Mouse (Mus musculus) gastrocnemius, postnatal 4 days (tissue): ENCODE measurements around the gene Faap20. TPM values are rescaled to one million over a fixed set of nuclear protein-coding genes. Genes with fewer than 3 reads are reported as not detected.

Experiments
- DNase-seq, 2 experiments: peaks; one replicate each; pipeline ENCODE4 v3.0.0; 2021 to 2022; ENCODE audit warnings: low spot score in 2 of 2, mixed read lengths in 2 of 2
- total RNA-seq, 2 experiments: library from RNA; stranded (reverse); gene quantifications; 2 replicates each; pipeline ENCODE4 v1.2.3; 2021

Faap20 gene
- total RNA-seq, 2 experiments from 2014 or later, result 41.0 to 44.3 TPM

DNA sequence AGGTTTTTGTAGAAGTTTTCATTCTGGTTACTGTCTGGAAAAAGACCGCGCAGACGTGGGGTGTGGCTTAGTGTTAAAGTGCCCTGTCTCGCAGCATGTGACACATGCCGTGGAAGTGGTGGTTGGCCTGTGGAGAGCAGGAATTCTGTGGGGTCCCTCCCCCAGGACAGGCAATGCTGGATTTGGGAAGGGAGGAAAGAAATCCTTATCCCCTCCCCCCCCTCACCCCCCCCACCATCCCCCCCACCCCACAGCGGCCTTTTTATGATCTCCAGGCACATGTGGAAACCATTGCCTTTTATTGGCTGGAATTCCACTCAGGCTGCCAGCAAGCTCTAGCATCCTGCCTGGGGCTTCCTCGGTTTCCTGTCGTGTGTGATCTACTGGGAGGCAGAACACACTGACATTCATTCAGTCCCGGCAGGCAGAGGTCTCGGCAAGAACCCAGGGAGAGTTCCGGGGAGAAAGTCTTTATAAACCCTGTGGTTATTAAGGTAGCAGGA, 33.5 kb downstream of the Faap20 start:
- DNase-seq, result peak in 1 of 2 experiments; percentile 65

DNA sequence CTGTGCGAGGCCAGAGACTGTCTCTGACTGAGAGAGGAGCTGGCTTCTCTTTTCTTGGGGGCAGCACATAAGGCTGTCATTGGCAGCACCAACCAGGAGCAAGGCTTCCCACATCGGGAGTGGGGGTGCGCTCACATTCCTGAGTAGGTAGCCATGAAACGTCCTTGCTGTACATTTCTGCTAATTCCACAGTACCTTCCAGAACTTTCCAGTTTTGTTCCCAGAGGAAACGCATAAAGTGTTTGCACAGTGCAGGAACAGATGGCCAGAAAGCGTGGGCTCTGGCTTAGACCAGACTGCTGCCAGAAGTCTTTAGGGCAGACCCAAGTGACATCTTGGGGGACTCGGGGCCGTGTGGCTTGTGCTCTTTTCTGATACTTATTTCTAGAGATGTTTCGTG, 34.0 kb downstream of the Faap20 start:
- no peak for DNase-seq

DNA sequence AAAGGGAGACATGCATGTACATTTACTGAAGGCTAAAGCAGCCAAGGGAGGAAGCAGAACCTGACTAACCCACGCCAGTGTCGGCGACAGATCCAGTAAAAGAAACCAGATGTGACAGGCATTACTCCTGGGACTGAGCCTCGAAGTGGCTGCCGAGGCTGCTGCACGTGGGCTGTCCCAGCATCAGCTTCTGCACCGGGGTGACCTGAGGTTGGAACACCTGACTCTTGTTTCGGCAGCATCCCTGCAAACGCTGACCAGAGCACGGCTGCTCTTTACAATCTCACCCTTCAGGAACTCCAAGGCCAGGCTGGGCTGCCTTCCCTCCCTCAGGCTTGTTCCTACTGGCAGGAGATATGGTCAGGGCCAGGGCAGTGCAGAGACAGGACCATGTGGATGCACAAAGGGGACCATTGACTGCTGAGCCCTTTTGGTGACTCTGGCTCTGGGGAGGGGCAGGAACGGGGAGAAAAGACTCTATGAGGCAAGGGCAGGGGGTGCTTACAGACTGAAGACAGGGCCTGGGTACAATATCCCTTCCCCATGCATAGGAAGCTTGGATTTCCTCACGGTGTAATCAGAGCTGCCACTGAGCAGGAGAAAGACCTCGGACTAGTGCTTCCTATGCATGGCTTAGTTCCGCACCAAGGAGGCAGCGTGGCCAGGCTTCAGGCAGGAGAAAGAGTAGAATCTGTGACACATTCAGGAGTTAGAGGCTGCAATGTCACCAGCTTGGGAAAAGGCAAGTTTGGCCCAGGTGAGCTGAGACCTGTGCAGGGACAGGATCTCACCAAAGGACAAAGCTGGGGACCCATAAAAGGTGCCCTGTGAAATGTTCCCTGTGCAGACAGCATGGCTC, 35.1 kb downstream of the Faap20 start:
- no peak for DNase-seq

DNA sequence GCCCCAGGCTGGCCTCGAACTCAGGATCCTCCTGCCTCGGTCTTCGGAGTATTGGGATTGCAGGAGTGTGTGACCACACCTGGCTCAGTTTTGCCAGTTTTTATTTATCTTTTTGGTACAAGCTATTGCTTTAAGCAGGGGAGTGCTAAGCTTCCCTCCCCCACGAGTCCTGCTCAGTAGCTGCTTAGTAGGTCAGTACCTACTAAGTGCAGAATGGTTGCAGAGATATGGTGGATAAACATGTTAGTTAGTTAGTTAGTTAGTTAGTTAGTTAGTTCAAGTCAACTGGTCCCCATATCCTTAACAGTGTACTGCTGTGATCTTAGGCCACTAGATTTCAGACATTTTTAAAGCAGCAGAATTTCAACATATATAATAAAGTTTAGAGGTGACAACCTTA, 36.5 kb downstream of the Faap20 start:
- no peak for DNase-seq

DNA sequence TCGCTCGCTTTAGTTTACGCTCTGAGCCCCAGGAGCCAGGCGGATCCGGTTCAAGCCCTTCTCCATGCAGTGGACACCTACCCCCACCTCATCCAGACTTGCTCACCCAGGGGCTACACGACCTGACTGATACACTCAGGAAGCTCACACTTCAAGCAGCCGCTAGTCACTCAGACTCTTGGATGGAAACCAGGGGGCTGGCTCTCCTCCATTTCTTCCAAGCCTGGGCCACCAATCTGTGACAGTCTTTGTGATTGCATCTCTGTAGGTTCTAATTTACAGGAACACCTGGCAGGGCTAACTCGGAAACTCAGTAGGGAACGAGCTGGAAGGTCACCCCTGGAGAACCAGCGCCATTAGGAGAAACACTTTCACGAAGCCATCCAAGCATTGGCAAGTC, 38.1 kb downstream of the Faap20 start:
- DNase-seq, result no peak

DNA sequence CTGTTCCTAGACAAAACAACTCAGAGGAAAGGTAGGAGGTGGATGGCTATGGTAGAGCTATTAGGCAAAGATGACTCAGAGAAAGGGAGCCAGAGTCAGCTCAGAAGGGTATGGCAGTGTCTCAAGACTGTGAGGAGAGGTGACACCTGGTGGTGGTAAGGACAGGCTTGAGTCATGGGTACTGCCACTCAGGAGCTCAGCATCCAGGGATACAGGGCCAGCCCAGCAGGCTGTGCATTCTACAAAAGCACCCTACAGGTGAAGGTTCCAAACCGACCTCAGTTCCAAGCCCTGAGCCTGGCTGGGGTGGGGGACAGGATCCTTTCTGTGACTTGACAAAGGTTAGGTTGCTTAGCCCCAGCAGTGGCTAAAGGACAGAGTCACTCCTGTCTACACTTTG, 39.0 kb downstream of the Faap20 start:
- DNase-seq, result no peak

DNA sequence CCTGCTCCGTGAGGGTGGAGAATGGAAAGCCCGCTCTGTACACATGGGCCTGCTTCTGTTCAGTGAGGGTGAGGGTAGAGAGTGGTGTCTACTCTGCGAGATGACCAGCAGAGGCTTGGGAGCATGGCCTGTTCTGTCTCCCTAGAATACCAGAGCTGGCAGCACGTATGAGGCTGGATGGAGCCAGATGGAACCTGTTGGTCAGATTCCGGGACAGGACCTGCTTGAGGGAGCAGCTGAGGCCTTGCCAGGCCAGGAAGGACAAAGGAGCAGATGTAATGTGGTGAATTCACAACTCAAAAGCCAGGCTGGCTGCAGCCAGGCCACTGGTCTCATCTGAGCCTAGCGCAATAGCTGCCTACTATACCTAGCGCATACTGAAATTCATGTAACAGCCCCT, 40.4 kb downstream of the Faap20 start:
- DNase-seq, result no peak

DNA sequence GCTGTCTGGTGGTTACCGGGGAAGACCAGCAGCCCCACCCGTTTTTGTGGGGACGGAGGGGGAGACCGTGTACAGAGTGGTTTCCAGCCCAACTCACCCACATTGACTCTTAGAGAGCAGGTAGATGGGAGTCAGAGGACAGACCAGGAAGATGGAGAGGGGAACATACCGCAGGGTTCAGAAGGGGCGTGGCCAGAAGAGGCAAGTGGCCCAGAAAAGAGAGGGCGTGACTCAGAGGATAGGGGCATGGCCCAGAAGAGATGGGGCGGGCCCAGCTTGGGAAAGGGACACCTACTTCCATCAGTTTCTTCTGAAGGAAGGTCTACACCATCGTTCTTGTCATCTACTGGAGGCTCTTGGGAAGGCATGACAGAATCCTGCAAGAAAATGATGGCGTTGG, 43.3 kb downstream of the Faap20 start:
- DNase-seq, result no peak

DNA sequence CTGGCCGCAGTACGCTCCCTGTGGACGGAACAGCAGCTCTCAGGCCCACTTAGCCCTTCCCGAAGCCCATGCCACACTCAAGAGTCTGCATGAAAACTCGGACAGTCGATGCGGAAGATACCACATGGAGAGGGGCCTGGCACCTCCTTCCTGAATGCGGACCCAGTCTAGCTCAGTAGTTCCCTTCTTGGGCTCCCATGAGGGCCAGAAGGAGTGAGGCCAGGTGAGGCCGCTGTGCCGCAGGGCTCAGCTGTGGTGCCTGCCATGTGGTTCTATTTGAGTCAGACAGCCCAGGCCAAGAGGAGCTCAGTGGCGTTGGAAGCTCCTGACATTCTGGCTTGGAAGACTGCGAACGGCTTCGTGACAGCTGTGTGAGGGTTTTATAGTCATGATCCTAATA, 44.8 kb downstream of the Faap20 start:
- no peak for DNase-seq

DNA sequence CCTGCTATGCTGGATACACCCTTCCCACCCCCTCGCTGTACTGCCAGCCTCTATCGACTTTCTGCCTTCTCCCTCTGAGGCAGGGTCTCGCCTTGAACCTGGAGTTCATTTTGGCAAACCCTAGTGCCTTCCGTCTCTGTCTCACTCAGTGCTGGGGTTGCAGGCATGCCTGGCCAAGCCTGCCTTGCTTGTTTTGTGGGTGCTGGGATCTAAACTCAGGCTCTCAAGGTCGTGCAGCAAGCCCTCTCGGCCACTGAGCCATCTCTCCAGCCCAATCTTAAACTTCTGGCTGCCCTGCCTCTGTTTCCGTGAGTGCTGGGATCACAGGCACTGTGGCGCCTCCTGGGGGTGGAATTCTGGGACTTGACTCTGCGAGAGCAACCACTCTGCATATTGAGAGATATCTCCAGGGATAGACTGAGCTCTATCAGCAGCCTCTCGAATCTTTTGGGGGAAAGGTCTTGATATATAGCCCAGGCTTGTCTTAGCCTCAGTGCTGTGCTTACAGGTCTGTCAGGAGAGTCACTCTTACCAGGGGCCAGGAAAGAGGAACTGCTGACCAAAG, 45.5 kb downstream of the Faap20 start:
- peak in 1 of 2 experiments; percentile 59 for DNase-seq

DNA sequence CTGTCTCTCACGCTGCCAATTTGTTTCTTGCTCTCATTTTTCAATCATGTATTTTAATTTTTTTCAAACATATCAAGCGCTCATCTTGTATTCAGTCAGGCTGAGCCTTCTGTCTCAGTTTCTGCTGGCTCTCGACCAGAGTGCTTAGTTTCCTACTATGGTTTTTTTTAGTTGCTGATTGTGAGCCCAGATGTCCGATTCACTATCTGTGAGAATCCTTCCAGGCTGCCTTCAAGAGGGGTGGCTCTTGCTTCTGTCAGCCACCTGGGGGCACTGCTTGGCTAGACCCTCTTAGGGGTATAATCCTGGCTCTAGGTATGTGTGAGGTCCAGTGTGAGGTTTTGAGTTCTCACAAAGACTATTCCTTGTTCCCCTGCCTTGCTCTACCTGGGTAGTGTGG, 46.4 kb downstream of the Faap20 start:
- DNase-seq, result peak in 1 of 2 experiments; percentile 53

DNA sequence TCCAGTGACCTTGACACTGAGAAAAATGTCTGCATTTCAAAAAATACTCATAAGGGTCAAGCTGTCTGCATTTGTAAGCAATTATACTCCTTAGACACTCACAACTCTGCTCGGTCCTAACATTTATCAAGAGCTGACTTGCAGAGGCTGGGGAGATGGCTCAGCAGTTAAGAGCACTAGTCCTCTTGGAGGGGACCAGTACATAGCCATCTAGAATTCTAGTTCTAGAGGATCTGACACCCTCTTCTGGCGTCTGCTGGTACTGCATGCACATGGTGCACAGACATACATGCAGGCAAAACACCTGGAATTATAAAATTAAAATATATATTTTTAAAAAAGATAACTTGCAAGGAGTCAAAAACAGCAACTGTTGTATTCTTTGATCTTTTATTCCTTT, 47.5 kb downstream of the Faap20 start:
- no peak for DNase-seq

DNA sequence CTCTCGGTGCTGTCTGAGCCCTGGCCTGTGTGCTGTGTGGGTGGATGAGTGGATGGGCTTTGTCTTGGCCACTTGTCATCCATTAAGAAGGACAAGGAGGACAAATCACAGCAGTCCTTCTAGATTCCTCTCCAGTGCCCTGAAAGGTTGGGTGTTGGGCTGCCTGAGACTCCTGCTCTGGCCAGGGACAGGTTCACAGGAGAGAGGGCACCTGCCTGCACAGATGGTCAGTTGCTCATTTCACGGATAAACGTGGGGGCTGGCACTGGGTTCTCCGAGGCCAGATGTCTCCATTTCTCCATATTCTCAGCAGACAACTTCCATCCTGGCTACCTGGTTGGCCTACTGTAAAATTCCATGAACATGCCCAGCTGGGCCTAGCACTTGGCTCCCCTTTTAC, 49.2 kb downstream of the Faap20 start:
- DNase-seq, result no peak

DNA sequence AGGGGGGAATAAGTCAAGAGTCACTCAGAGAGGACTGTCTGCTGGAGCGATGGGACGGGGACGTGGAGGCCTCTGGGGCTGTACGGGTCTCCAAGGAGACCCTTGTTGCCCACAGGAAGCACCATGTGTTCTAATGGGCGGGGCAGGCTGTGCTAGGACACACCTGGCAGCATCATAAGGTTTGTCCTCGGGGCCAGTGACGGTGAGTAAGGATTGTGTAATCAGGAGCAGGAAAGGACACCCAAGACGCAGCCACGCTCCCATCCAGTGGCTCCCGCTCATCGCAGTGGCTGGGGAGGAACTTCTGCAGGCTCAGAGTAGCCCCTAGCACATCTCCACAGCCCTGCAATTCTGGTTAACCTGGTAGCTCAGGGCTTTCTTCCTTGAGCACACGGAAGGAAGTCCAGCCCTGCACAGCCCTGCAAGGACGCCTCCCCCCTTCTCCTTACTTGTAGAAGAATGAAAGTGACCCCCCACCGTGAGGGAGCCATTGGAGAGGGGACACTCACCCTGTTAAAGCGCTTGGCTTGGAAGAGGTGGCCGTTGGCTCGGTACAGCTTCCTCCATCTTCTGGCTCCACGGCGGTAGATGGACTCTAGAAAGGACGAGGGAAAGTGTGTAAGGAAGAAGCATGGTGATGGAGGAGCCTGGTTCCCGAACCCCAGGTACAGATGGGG, 51.0 kb downstream of the Faap20 start:
- DNase-seq, result no peak

DNA sequence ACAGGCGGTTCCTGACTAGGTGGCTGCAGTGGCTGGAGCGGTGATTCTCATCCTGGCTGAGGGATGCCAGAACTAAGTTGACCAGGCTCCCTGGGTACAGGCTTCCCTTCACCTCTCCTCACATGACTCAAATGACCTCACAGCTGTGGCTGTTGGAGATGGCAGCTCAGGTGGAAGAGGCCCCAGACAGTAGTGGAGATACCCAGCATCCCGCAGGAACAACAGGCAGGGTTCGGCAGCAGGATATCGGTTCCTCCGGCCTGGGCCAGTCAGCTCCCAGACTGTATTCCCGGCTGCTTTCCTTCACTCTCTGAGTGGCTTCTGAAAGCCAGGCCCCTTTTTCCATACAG, 51.5 kb downstream of the Faap20 start:
- no peak for DNase-seq

DNA sequence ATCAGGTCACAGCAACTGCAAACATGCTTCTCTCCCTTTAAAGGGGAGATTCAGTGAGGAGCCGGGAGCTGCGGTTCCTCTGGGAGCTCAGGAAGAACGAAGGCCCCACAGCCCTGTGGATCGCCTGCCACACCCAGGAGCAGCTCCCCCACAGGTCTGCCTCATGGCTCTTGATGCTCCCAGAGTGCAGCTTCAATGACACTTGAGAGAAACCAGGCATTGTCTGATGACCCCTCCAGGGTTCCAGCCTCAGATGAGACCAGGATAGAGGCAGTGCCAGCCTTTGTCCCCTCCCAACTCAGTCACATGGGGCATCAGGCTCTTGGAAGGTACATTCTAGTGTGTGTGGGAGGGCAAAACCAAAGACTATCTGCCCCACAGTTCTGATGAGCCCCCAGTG, 52.4 kb downstream of the Faap20 start:
- no peak for DNase-seq

DNA sequence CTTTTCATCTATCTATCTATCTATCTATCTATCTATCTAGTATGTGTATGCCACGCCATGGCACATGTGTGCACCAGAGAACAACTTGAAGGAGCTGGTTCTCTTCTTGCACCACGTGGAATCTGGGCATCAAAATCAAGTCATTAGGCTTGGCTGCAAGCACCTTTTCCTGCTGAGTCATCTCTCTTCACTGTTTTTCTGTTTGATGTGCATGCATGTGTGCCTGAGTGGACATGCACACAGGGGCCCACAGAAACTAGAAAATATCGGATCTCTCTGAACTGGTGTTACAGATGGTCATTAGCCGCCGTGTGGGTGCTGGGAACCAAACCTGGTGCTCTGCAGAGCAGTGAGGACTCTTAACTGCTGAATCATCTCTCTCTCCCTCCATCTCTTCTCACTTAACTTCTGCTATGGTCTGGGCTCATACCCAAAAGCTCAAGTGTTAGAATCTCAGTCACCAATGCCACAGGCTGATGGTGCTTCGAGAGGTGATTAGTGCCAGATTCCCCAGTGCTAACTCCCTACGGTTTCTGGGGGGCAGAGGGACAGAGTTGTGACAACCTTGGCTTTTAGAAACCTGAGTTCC, 55.0 kb downstream of the Faap20 start:
- no peak for DNase-seq

DNA sequence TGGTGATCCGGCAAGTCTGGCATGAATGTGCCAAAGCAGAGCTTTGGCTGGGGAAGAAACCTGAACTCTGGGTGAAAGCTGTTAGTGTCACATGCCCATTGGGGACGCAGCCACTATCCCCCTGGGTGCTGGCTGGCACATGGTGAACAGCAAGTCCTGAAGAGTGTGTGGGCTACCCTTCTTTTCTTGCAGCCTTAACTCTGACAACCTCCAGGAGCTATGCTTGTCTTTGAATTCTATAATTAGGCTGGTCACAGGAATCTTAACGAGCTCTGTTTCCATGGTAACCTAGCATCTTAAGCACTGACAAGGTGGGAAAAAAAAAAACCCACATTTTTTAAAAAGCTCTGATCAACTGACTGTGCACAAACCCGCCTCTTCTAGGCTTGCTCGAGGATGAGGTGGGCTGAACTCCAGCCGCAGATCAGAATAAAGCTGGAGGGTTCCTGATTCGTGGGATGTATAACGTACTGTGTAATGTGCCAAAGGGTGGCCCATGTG, 56.0 kb downstream of the Faap20 start:
- no peak for DNase-seq
